ENCODE assay signal across 9 mouse cellular contexts in genomic region chr12:86659447-86659968, GRCm38 (mm10). TPM values are rescaled to one million over a fixed set of nuclear protein-coding genes. Genes with fewer than 3 reads are reported as not detected.
DNase-seq lines count a peak whose midpoint lies in the region; ATAC-seq and TF ChIP-seq lines count a peak whose summit lies in the region.
"Had no signal": no experiment of that assay in that cellular context is flagged by ENCODE, and none has a peak within 500 bp of the region (broad histone marks: within the 10 kb centered on the region; RNA-seq: fewer than 3 reads in every experiment).

No protein-coding gene starts in this region.

- peak; percentile 33 for DNase-seq in forebrain, embryonic 10.5 days (ENCODE audit: extremely low spot score, low spot score)
- DNase-seq in forebrain, embryonic 11.5 days (ENCODE audit: low spot score) = no peak
- no peak for DNase-seq in liver, postnatal 0 days
- no peak for DNase-seq in liver, embryonic 11.5 days (ENCODE audit: low spot score)
- peak; percentile 31 for DNase-seq in midbrain, embryonic 10.5 days (ENCODE audit: low spot score)
- peak; percentile 54 for DNase-seq in thymus, adult 2 months
- DNase-seq in urinary bladder, postnatal 14 days (ENCODE audit: low spot score) = no peak
- DNase-seq in gastrocnemius, postnatal 14 days = no peak

- H3K4me1 ChIP-seq in forebrain, embryonic 10.5 days = peaks cover 19% of the 10 kb centered on the region
- H3K4me1 ChIP-seq in forebrain, embryonic 11.5 days (replicated peaks; ENCODE audit: control insufficient read depth, insufficient read depth, low read length) = no peaks in the 10 kb centered on the region; the same call in 1 of the 2 replicates
- no peaks in the 10 kb centered on the region for H3K4me1 ChIP-seq in liver, postnatal 0 days (ENCODE audit: insufficient read depth)
- H3K4me1 ChIP-seq in liver, embryonic 11.5 days (replicated peaks; ENCODE audit: control insufficient read depth, insufficient read depth, low read length) = no peaks in the 10 kb centered on the region
- peaks cover 23% of the 10 kb centered on the region for H3K4me1 ChIP-seq in midbrain, embryonic 10.5 days
- peaks cover 16% of the 10 kb centered on the region for H3K4me1 ChIP-seq in thymus, adult 2 months (replicated peaks; ENCODE audit: control insufficient read depth, insufficient read depth, low read length)

- H3K9ac ChIP-seq in forebrain, embryonic 11.5 days (ENCODE audit: low read length) = no peak overlapping the region
- H3K9ac ChIP-seq in liver, postnatal 0 days (replicated peaks) = no peak overlapping the region
- no peak overlapping the region for H3K9ac ChIP-seq in liver, embryonic 11.5 days (ENCODE audit: low read depth, low read length)

- no peak for TF ChIP-seq EP300 in liver, postnatal 0 days (IDR thresholded peaks at IDR 0.05; ENCODE audit: low read depth)

- TF ChIP-seq CTCF in liver, postnatal 0 days (IDR thresholded peaks at IDR 0.05; ENCODE audit: low read depth) = no peak
- TF ChIP-seq CTCF in thymus, adult 2 months (IDR thresholded peaks at IDR 0.05; ENCODE audit: borderline replicate concordance, control insufficient read depth, extremely low read depth, insufficient read depth, low read length, poor library complexity) = no peak

- H3K27me3 ChIP-seq in forebrain, embryonic 10.5 days (ENCODE audit: poor library complexity, severe bottlenecking) = peaks cover 82% of the 10 kb centered on the region
- peaks cover 4% of the 10 kb centered on the region for H3K27me3 ChIP-seq in forebrain, embryonic 11.5 days (ENCODE audit: control insufficient read depth, insufficient read depth, low read length)
- H3K27me3 ChIP-seq in liver, postnatal 0 days (ENCODE audit: insufficient read depth, low read length) = no peaks in the 10 kb centered on the region
- H3K27me3 ChIP-seq in liver, embryonic 11.5 days (replicated peaks; ENCODE audit: control insufficient read depth, insufficient read depth, low read length) = no peaks in the 10 kb centered on the region
- H3K27me3 ChIP-seq in midbrain, embryonic 10.5 days (ENCODE audit: low read depth, poor library complexity, severe bottlenecking) = peaks cover 3% of the 10 kb centered on the region; the same call in 1 of the 2 replicates
- H3K27me3 ChIP-seq in thymus, adult 2 months (ENCODE audit: control insufficient read depth, insufficient read depth, low read length) = no peaks in the 10 kb centered on the region

- WGBS in forebrain, embryonic 10.5 days = 34% methylated on average over 6 of the region's 6 CpGs
- 21% methylated on average over 6 of the region's 6 CpGs for WGBS in forebrain, embryonic 11.5 days
- 24% methylated on average over 6 of the region's 6 CpGs for WGBS in liver, postnatal 0 days (ENCODE audit: insufficient replicate concordance)
- 43% methylated on average over 6 of the region's 6 CpGs for WGBS in liver, embryonic 11.5 days
- WGBS in midbrain, embryonic 10.5 days = 35% methylated on average over 6 of the region's 6 CpGs
- 4% methylated on average over 6 of the region's 6 CpGs for WGBS in thymus, adult 2 months

- H3K9me3 ChIP-seq in forebrain, embryonic 10.5 days = no peaks in the 10 kb centered on the region
- H3K9me3 ChIP-seq in forebrain, embryonic 11.5 days (ENCODE audit: control insufficient read depth, low read length) = no peaks in the 10 kb centered on the region
- no peaks in the 10 kb centered on the region for H3K9me3 ChIP-seq in liver, postnatal 0 days (ENCODE audit: low read length)
- no peaks in the 10 kb centered on the region for H3K9me3 ChIP-seq in liver, embryonic 11.5 days (ENCODE audit: control insufficient read depth, low read length)
- no peaks in the 10 kb centered on the region for H3K9me3 ChIP-seq in midbrain, embryonic 10.5 days (replicated peaks)

- peak overlapping the region; percentile 17 for H3K27ac ChIP-seq in forebrain, embryonic 10.5 days
- no peak overlapping the region for H3K27ac ChIP-seq in forebrain, embryonic 11.5 days (ENCODE audit: low read depth, low read length)
- peak overlapping the region; percentile 24; the same call in 1 of the 2 replicates for H3K27ac ChIP-seq in liver, postnatal 0 days (ENCODE audit: low read depth)
- no peak overlapping the region for H3K27ac ChIP-seq in liver, embryonic 11.5 days (ENCODE audit: low read depth, low read length)
- H3K27ac ChIP-seq in midbrain, embryonic 10.5 days (replicated peaks) = peak overlapping the region; percentile 79
- H3K27ac ChIP-seq in thymus, adult 2 months (ENCODE audit: control insufficient read depth, insufficient read depth, low read length) = no peak overlapping the region

- H3K4me3 ChIP-seq in forebrain, embryonic 10.5 days = no peak overlapping the region
- H3K4me3 ChIP-seq in forebrain, embryonic 11.5 days (ENCODE audit: low read depth, low read length) = no peak overlapping the region
- H3K4me3 ChIP-seq in liver, postnatal 0 days (ENCODE audit: low read depth, low read length) = no peak overlapping the region
- no peak overlapping the region for H3K4me3 ChIP-seq in liver, embryonic 11.5 days (ENCODE audit: low read depth, low read length)
- H3K4me3 ChIP-seq in midbrain, embryonic 10.5 days = no peak overlapping the region
- no peak overlapping the region for H3K4me3 ChIP-seq in thymus, adult 2 months (ENCODE audit: control insufficient read depth, insufficient read depth, low read length)

- TF ChIP-seq POLR2A in thymus, adult 2 months (IDR thresholded peaks at IDR 0.05; ENCODE audit: control insufficient read depth, extremely low read depth, insufficient read depth, low read length, poor library complexity) = no peak

- intact Hi-C loops in gastrocnemius, postnatal 14 days (cut with DNase I; ENCODE audit: low total_unique reads) = no loop called here

- no peak overlapping the region for H3K4me2 ChIP-seq in forebrain, embryonic 11.5 days (ENCODE audit: low read depth, low read length, severe bottlenecking)
- H3K4me2 ChIP-seq in liver, postnatal 0 days (ENCODE audit: low read depth, low read length) = no peak overlapping the region
- H3K4me2 ChIP-seq in liver, embryonic 11.5 days = no peak overlapping the region

- no peaks in the 10 kb centered on the region for H3K36me3 ChIP-seq in forebrain, embryonic 10.5 days (replicated peaks)
- H3K36me3 ChIP-seq in forebrain, embryonic 11.5 days (ENCODE audit: control insufficient read depth, insufficient read depth, low read length) = no peaks in the 10 kb centered on the region
- no peaks in the 10 kb centered on the region for H3K36me3 ChIP-seq in liver, postnatal 0 days (replicated peaks; ENCODE audit: insufficient read depth, low read length)
- no peaks in the 10 kb centered on the region for H3K36me3 ChIP-seq in liver, embryonic 11.5 days (ENCODE audit: control insufficient read depth, insufficient read depth, low read length)
- no peaks in the 10 kb centered on the region for H3K36me3 ChIP-seq in midbrain, embryonic 10.5 days
- no peaks in the 10 kb centered on the region for H3K36me3 ChIP-seq in thymus, adult 2 months (ENCODE audit: control insufficient read depth, insufficient read depth, low read length)

- no peak for ATAC-seq in forebrain, embryonic 11.5 days (replicated peaks; ENCODE audit: low FRiP score)
- no peak for ATAC-seq in liver, postnatal 0 days
- ATAC-seq in liver, embryonic 11.5 days (replicated peaks; ENCODE audit: low FRiP score) = no peak

RNA-seq across cellular contexts. Expression of gene Vash1, which starts 19.0 kb away (rescaled TPM):
- 13.6 and 15.6 TPM in 2 replicates for polyA plus RNA-seq in forebrain, embryonic 10.5 days (2016; fragmentation: Nextera tagmentation; extraction: Ambion mirVana)
- 23.5 and 25.5 TPM in 2 replicates for polyA plus RNA-seq in forebrain, embryonic 11.5 days (2014; fragmentation: Nextera tagmentation; extraction: Ambion mirVana)
- 1.3 and 1.4 TPM in 2 replicates for polyA plus RNA-seq in liver, postnatal 0 days (2015; fragmentation: Nextera tagmentation; extraction: Ambion mirVana)
- 4.7 and 5.6 TPM in 2 replicates for polyA plus RNA-seq in liver, embryonic 11.5 days (2014; fragmentation: Nextera tagmentation; extraction: Ambion mirVana)
- polyA plus RNA-seq in midbrain, embryonic 10.5 days (2016; fragmentation: Nextera tagmentation; extraction: Ambion mirVana) = 17.5 and 22.3 TPM in 2 replicates
- 3.0 and 3.7 TPM in 2 replicates for polyA plus RNA-seq in thymus, adult 2 months (2012; rRNA removed)
- 10 to 100 TPM; 16.2 to 23.0 TPM for total RNA-seq in gastrocnemius, postnatal 14 days (2021)
- total RNA-seq: neutrophil, adult 5-6 weeks had no signal

Comparison
In these comparisons a context has a peak if more than half of its experiments do, and no peak if none do; other contexts are left out.
1. DNase-seq: peak in forebrain, embryonic 10.5 days (single experiment), midbrain, embryonic 10.5 days (single experiment) and thymus, adult 2 months (single experiment); none in forebrain, embryonic 11.5 days (single experiment), liver, postnatal 0 days (single experiment), liver, embryonic 11.5 days (single experiment), urinary bladder, postnatal 14 days (single experiment) and gastrocnemius, postnatal 14 days (single experiment).
2. H3K27ac ChIP-seq: peak in forebrain, embryonic 10.5 days (single experiment), liver, postnatal 0 days (single experiment) and midbrain, embryonic 10.5 days (single experiment); none in forebrain, embryonic 11.5 days (single experiment), liver, embryonic 11.5 days (single experiment) and thymus, adult 2 months (single experiment).